Mouse (Mus musculus) right cerebral cortex, postnatal 10 days (tissue): ENCODE data around the gene Fkbp2.

Experiments
- DNase-seq, 2 experiments: peaks; one replicate each; pipeline ENCODE4 v3.0.0; 2021; ENCODE audit warnings: low spot score in 2 of 2

Fkbp2 gene

DNA sequence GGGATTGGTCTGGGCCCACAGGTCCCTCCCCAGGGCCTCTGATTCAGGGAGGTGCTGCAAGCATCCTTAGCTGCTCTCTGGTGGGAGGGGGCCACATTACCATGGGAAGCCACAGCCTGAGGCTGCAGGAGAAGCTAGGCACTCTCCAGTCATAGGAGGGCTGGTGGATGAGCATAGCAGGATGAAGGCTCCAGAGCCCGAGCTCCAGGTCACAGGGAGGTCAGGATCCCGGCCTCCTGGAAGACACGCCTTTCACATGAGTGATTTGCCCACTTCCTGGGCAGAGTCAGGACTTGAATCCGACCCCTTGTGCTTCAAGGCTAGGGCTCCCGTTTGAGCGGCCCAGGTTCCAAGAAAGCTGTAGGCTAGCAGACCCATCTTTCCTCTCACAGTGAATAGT, 8.7 kb downstream of the Fkbp2 start:
- DNase-seq: no peak

DNA sequence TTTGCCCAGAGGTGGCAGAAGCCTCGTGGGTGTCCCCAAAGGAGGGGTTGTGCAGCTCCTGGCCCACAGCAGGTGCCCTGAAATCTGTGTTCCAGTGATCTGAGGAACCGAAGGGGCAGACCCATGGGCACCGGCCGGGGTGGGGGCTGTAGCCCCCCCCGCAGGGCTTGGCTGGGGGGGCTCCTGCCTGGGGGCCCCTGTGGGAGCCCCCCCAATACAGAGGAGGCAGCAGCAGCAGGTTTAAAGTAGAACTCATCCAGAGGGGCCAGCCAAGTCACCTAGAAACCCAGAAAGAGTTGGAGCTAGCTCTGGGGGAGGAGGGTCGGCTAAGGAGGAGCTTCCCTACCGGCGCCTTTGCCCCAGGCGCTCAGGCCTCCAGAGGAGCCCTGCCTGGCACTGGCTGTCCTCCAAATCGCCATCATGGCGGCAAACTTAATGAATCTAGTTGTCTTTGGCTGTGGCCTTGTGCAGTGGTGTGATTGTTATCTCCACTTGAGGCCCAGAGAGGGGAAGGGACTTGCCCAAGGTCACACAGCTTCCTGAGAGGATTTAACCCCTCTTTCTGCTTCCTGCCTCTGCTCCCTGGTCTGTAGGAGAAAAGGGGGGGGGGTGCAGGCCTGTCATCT, 9.7 kb downstream of the Fkbp2 start:
- DNase-seq: no peak

DNA sequence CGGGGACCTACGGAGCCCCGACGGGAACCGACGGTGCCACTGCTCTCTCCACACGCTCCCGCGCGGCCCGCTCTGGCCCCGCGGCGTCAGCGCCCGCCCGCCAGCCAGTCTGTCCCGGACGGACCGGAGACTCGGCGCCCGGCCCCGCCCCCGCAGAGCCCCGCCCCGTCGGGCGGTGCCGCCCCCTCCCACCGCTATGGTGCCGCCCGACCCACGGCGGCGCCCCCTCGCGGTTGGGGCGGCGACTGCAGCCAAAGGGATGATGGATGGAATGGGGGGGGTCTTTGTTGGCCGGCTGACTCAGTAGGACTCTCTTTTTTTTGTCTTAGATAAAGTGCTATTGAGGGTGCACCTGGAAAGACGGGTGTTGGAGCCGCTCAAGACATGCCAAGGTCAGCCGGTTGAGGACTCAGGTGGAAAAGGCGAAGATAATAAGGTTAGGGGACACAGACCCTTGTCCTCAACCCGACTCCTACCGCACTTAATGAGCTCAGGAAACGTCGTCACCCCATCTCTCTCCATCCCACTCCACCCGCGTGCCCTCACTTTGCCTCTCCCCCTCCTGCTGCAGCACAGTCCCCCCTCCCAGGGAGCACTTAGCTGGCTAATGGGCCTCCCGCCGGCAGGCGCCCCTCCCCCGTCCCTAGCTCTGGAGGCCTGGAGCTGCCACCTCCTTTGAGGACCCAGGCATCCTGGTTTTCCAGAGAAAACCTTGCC, 10.5 kb downstream of the Fkbp2 start:
- DNase-seq: peak; percentile 51 to 64

DNA sequence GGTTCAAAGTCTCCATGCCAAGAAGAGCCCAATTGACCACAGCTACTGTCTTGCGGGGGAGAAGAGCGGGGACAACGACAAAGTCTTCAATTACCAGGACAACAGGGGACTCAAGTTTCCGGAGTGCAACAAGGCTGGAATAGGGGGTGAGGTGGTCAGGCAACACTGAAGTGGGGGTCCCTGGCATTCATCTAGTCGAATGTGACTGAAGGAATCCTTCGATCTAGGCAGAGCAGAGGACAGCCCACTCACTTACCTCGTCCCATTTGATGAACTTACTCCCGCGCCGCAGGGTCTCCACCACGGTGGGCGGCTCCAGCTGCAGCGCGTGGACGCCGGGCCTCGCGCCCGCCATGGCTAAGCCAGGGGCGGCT, 11.0 kb downstream of the Fkbp2 start:
- no peak for DNase-seq

GRCm38 (mm10) chr19:6968491-6969271, 11.6 kb downstream of the Fkbp2 start:
- no peak for DNase-seq

GRCm38 (mm10) chr19:6956461-6956860, 23.8 kb downstream of the Fkbp2 start:
- no peak for DNase-seq

DNA sequence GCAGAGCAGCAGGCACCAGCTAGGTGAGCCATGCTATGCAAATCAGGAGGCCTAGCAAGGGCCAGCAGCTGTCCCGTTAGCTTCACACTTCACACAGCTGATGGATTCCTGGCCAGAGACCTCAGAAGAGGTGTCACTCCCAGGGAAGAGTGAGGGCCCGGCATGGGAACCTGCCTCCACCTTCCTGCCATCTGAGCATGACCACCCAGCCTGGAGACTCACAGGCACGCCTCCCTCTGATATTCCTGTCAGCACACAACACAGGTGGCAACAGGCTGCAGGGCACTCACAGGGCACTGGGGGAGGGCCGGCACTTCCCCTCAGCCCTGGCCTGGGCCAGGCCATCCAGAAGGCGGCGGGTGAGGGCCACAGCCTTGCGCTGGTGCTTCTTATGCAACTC, 24.9 kb downstream of the Fkbp2 start:
- DNase-seq: no peak

DNA sequence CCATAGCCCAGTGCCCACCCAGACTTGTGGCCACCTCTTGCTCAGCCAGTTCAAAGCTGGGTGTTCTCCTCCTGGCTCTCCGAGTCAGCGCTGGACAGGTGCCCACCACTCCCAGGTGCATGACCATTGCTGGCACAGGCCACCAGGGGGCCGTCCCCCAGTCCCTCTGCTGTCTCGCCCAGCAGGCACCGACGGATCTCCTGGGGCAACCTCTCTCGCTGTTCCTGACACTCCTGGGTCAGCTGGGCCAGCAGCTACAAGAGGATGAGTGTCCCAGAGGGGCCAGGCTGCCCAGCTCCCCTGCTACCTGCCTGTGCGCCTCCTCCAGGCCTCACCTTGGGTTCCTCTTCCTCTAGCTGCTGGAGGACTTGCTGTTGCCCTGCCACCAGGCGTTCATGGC, 26.3 kb downstream of the Fkbp2 start:
- peak in 1 of 2 experiments; percentile 51 for DNase-seq

- no peak for DNase-seq
These were observed 27.6 kb downstream of the Fkbp2 start for GRCm38 (mm10) chr19:6952712-6953037.

DNA sequence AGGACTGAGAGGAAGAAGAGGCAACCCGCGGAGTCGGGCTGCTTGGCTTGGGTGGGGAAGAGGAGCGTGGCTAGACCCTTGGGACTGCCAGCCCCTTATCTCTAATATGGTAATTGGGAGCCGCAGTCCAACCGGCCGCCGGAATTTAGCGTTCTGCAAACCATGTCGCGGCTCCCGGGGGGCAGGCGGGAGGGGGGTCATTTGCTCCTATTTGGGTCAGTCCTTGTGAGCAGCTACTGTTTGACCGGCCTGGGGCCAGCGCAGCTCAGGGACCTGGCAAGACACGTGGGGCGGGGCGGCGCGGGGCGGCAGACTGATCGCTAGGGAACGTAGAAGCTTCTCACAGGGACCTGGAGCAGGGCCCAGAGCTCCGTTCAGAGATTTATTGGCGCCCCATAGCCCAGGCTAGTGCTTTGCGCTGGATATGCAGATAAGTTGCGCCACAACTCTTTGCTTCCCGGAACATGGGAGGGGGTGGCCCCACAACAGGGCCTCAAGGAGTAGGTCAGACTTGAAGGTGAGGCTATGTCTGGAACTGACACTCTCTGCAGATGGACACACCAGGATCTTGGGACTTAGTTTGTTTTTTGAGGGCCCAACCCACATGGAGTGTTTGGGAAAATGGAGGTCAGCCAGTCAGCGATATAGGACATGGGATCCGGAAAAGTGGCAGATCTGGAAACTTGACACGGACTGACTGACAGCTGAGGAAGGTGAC, 28.1 kb downstream of the Fkbp2 start:
- peak; percentile 85 to 89 for DNase-seq

DNA sequence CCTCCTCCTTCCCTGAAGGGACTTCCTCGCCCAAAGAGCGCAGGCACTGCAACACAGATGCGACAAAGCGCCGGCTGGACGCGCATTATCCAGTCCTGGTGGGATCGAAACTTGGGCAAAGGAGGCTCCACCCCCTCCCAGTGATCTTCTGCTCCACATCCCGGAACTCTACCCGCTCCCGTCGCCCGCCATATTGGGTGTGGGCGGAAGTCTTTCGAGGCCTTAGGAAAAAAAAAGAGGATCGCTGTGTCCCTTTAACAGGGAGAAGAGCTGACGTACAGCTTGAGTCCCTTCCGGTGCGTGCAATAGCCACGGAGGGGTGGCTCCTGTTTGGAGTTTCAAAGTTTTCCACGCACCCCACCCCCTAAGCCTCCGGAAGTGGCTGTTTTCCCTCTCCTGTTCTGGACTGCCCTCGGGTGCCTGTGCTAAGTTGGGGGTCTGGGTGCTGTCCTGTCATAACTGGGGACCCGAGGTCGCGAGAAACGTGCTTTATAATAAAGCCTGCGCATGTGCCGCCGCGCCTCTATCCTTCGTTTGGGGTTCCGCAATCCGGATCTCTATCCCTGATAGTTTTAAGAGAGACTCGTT, 28.8 kb downstream of the Fkbp2 start:
- DNase-seq: peak; percentile 96 to 97

GRCm38 (mm10) chr19:6950613-6951153, 29.6 kb downstream of the Fkbp2 start:
- DNase-seq: peak; percentile 66 to 68

DNA sequence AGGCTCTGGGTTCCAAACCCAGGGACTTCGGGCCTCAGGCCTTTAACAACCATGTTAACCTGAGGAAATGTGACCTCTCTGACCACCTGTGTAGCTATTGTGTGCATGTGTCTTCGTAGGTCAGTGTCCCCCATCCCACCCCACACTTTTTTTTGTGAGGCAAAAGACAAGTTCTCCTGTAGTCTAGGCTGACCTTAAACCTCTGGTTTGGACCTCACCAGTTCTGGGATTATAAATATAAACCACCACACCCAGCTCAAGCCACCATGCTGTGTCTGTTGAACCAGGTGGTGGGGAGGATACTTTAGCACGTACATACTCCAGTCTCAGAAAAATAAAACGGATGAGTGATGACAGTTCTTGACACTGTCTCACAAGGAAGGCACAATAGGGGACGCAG, 30.4 kb downstream of the Fkbp2 start:
- no peak for DNase-seq

DNA sequence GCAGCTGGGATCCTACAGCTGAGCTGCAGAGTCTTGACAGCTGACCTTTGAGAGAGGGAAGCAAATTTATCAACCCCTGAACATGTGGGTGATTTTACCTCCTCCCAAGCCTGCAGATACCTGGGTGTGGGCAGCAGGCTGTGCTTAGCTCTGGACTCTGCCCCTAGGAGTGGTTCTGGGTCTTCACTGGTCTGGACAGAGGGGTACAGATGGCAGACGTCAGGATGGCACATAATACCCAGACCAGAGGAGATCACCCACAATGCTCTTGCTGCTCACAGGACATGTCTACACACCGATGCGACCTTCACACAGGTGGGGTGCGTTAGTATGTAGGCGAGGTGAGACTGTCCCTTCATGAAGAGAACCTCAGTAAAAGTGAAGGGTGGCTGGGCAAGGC, 30.8 kb downstream of the Fkbp2 start:
- DNase-seq: no peak

DNA sequence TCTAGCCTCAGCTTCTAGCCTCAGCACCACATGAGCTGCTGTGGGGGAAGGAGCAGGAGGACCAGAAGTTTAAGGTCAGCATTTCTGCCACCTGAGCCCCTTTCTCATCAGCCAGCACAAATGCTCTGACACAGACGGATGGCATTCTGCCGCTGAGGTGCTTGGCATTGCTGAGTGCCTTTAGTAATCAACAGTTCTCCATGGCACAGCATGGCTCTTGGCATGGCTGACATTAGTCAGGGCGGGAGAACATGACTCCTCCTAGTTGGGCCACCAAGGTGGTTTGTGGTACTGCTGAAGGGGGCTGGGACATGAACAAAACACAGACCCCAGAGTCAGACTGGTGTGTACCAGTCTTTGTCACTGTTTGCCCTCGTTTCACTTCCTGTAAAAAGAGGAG, 32.1 kb downstream of the Fkbp2 start:
- no peak for DNase-seq

DNA sequence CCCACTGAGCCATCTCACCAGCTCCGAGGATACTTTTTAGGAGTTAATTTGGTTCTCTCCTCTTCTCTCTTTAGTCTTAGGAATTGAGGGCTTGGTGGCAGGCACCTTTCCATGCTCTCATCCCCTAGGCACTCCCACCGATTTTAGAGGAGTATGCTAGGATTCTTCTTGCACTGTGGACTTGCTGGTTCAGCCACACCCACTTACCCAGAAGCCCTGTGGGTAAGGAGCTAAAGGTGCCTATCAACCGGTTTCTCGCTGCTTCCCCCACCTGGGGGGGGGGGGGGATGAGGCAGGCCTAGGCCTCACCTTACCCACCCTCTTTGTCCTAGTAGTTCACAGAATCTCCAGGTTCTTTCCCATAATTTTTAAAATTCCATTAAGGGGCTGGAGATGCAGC, 32.6 kb downstream of the Fkbp2 start:
- DNase-seq: no peak

DNA sequence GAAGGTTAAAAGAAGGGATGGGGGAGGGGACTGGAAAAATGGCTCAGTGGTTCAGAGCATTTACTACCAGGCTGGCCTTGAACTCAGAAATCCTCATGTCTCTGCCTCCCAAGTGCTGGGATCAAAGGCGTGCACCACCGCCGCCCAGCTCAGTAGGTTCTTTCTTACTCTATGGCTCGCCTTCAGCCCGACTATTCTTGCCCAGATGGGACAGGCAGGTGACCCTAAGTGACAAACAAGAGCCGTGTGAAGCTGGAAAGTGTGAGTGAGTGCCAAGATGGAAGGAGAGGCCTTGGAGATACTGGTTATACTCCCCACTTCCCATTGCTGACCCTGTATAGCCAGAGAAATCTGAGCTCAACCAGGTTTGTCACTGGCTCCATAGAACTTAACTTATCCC, 36.6 kb downstream of the Fkbp2 start:
- DNase-seq: no peak

DNA sequence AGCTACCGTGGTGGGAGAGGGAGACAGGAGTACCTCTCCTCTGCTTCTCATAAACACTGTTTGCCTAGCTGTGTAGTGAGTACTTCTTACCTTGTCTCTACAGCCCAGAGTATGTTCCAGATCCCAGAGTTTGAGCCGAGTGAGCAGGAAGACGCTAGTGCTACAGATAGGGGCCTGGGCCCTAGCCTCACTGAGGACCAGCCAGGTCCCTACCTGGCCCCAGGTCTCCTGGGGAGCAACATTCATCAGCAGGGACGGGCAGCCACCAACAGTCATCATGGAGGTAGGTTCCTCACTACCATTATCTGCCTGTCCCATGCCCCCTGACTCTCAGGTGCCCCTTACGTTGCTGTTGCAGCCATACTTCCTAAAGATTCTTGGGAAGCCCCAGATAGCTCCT, 37.5 kb downstream of the Fkbp2 start:
- DNase-seq: peak in 1 of 2 experiments; percentile 35

GRCm38 (mm10) chr19:6942249-6942691, 38.0 kb downstream of the Fkbp2 start, which contains the start of gene Gpr137:
Gene Gpr137, minus strand, starts transcription at chr19:6942480.
- peak; percentile 95 to 96 for DNase-seq

DNA sequence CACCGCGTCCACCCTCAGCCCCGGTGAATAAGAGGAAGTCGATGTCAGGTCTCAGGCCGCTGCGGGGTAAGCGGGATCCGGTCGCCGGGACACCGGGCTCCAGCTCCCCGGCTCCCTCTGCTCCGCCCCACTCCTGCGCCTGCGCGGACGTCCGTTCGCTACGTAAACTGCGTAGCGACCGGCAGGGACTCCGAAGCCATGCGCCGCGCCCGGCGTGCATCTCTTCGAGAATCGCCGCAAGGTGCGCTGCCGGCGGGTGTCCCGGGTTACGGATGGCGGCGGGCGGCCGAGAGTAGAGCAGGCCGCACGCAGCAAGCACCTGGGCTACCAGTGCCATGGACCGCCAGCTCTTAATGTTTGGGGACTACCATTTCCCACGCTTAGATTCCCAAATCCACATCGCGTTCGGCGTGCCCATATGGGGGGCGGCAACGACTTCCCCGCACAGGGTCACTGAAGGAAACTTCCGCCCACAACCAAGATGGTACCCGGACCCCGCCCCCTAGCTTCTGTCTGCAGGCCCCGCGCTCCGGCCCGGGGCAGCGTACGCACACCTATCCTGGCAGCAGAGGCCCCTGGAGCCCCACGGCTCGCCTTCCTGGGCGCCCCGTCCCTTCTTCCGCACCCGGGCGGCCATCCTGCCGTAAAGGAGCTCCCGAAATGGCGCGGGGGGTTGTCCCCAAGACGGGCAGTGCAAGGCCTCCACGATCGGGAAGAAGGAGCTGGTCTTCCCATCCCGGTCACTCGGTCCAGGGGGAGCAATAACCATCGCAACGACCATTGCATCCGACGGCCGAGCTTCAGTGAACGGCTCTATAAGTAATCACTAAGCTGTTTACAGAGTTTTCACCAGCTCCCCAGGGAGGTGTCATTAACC, 38.7 kb downstream of the Fkbp2 start, which contains the start of gene Bad:
TSS of gene Bad (plus strand) at position 490 of the 877 bp plus-strand sequence.
- DNase-seq: peak; percentile 93 to 95
